Mouse (Mus musculus) adrenal gland, postnatal 4 days (tissue): ENCODE data around the gene Fars2. TPM values are rescaled to one million over a fixed set of nuclear protein-coding genes. Genes with fewer than 3 reads are reported as not detected.

Experiments
- DNase-seq, 2 experiments: peaks; one replicate each; pipeline ENCODE4 v3.0.0; 2021 to 2022; ENCODE audit warnings: low spot score in 2 of 2, mixed read lengths in 2 of 2
- total RNA-seq, 2 experiments: library from RNA; stranded (reverse); gene quantifications; 2 replicates each; pipeline ENCODE4 v1.2.3; 2021

Fars2 gene
- total RNA-seq, 2 experiments from 2014 or later: 81.7 to 82.0 TPM

- DNase-seq: no peak
Observed at GRCm38 (mm10) chr13:36214056-36214455, 96.8 kb downstream of the Fars2 start.

DNA sequence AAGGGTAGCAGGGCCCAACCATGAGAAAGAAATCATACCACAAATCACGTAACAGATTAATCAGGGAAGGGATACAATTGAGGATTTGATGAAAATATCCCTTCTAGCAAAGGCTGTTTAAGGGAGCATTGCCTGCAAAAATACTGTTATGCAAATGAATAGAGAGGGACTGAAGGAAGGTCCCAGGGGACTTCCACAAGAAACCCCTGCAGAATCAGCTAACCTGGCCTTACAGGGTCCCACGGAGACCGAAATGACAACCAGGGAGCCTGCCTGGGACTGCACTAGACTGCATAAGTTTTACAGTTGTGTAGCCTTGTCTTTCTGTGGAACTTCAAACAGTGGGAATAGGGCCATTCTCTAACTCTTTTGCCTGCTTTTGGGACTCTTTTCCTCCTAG lies 98.8 kb downstream of the Fars2 start:
- no peak for DNase-seq

DNA sequence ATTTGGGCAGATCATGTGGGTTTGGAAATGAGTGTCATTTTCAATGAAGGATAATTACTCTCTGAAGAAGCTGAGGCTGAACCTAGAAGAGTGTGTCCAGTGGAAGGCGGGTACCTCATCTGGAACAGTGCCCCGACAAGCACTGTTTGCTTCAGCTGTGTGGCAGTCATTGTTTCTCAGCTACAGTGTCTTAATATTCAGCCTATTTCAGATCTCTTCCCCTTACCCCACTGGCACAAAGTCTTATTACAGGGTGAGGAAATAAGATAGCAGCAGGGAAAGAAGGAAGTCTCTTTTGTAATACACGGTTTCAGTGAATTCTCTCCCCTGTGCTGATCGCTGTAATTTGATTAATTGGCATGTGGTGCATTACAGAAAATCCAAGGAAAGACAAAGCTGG lies 101.1 kb downstream of the Fars2 start:
- DNase-seq: no peak

DNA sequence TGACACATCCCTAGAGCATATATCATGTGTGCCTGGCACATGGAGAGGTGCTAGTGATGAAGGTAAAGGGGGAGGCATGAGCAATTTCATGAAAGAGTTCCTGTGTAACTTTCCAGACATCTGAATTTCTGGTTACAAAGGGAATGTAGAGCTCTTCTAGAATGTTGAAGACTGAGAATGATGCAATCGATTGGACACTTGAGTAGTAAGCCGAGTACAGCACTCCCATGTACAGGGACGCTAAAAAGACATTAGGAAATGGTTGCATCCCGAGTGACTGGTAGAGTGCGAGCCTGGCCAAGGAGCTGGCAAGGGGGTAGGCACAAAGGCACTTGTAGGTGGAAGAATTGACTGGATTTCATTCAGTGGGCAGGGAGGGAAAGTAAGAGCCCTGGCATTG lies 102.3 kb downstream of the Fars2 start:
- DNase-seq: no peak

GRCm38 (mm10) chr13:36221897-36222296 lies 104.7 kb downstream of the Fars2 start:
- DNase-seq: no peak

DNA sequence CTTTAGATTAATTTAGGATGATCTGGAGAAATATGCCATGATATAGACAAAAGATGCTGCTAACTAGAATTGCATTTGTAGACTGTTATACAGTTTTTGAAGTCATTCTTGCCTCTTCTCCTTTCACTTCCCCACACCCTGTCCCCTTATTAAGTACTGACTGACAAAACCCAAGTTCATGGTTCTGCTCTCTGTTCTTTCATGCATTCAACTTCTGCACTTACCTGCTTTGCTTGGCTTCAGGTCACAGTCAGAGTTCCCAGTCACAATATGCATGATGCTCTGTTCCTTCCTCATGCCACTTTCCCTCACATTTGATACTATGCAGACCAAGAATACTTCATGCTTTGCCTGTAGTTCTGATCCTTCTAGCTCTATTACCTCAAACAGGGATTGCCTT lies 105.5 kb downstream of the Fars2 start:
- DNase-seq: no peak

GRCm38 (mm10) chr13:36224431-36224830 lies 107.2 kb downstream of the Fars2 start:
- DNase-seq: no peak

DNA sequence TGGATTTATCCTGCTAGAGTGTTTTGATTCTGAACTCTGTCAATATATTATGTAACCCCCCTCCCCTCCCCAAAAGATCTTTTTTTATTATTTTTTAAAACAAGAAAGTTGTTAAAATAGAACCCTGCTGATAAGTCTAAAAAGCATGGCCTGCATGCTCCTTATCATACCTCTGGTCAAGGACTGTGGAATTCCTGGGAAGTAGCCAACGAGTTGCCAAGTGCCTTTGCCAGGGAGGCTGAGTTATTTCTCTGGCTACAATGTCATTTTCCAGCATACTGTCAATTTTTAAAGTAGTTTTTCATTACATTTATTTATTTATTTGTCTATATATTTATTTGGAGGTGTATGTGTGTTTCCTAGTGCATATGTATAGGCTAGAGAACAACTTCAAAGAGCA lies 125.0 kb downstream of the Fars2 start:
- DNase-seq: no peak

GRCm38 (mm10) chr13:36253936-36254335 lies 136.7 kb downstream of the Fars2 start:
- DNase-seq: no peak

DNA sequence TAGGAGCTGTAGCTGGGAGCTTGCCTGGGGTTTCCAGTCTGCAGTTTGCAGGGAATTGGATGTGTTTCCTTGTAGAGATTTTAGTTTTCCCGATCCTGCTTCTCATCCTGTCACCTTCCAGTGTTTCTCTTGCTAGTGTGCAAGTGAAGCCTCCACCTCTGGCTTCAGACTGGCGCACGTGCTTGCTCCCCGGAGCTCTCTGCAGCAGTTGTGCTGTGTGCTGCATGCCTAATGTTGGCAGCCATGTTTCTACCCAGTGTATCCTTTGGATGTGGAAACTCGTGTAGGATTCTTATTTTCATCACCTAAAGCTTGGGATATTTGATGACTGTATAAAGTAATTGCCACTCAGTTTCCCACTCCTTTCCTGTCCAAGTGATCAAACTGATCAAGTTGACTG lies 140.0 kb downstream of the Fars2 start:
- no peak for DNase-seq

DNA sequence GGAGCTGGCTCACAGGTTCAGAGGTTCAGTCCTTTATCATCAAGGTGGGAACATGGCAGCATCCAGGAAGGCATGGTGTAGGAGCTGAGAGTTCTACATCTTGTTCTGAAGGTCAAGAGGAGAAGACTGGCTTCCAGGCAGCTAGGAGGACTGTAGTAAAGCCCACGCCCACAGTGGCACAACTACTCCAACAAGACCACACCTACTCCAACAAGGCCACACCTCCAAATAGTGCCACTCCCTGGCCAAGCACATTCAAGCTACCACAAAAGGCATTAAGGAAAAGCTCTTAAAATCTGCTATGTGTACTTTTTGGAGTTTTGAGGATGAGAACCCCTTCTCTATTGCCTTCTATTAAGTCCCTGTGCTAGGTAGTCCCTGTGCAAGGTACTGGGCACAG lies 142.5 kb downstream of the Fars2 start:
- DNase-seq: no peak

DNA sequence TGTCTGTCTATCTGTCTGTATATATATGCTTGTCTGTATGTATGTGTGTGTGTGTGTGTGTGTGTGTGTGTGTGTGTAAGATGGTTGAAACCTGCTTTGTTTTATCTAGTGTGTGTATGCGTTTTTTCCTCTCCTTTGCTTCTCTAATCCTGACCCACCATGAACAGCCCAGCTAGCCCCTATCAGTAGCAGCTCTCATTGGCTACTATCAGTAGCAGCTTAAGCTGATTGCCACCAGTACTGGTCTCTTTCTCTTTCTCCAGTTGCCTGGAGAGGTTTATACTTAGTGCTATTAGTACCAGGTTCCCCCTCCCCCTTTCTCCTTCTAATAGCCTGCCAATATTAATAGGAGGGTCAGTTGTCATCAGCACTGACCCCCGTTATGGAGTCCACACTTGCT lies 144.1 kb downstream of the Fars2 start:
- no peak for DNase-seq

DNA sequence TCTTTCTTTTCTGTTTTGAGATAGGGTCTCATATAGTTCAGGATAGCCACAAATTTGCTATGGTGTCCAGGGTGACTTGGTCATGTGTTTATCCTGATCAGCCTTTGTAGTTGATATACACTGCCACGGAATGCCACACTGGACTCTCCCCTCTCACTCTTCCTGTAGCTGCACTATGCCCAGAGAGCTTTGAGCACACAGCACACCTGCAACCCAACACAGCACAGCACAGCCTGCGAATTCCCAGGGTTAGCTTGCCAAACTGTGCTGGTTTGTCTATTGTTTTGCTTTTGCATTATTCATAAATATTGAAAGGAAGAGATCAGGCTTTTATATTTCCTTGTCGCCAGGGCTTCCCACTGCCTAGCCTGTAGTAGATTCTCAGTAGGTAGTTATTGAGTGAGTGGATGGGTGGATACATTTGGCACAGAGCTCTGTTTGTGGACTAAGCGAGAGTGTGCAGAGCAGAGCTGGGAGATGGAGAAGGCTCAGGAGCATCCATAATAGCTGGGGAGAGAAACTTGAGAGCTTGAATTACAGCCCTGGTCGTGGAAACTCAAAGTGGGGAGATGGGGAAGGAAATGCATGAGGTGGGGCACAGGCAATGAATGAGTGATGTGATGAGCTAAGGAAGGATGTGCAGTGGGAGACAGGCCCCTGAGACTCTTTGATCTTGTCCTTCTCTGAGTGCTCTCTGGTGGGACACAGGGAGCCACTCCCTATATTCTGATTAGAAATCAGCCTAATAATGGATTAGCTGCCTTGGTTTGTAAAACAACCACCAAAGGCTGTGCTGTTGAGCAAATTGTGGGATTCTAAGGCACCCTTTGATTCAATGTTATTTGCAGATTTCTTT lies 146.3 kb downstream of the Fars2 start:
- no peak for DNase-seq

DNA sequence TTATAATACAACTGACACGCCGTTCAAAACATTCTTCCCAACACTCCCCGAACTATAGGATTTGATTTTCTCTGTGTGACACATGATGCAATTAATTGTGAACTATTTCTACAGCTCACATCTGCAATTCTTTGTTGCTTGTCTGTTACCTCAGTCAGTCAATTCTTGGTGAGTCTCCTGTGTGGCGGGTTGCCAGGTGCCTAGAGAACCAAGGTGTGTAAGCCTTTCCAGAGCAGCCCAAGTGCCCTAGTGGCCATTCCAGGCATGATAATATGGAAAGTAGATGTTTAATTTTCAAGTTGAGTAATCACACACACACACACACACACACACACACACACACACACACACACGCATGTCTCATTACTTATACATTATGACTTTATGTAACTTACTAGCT lies 147.2 kb downstream of the Fars2 start:
- DNase-seq: no peak

- no peak for DNase-seq
Observed at GRCm38 (mm10) chr13:36265342-36265744, 148.1 kb downstream of the Fars2 start.

DNA sequence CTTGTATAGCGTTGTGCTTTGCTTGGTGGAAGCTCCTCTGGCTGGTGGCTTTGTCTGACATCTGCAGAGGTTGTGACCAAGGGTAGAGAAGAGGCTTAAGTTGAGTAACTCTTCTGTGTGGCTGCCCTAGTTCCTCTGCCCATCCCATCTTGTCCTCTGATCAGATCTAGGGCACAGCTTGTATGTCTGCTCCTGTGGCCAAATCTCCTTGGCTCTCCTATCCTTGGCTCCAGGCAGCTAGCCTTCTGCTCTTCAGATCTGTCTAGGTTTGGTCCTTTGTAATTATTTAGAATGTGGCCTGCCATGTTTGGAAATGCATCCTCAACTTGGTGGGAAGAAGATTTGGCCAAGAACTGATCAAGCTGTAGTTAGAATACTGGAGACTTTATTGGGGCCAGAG lies 150.2 kb downstream of the Fars2 start:
- DNase-seq: no peak

GRCm38 (mm10) chr13:36270867-36271266 lies 153.7 kb downstream of the Fars2 start:
- no peak for DNase-seq

- no peak for DNase-seq
Observed at GRCm38 (mm10) chr13:36273497-36273896, 156.3 kb downstream of the Fars2 start.

DNA sequence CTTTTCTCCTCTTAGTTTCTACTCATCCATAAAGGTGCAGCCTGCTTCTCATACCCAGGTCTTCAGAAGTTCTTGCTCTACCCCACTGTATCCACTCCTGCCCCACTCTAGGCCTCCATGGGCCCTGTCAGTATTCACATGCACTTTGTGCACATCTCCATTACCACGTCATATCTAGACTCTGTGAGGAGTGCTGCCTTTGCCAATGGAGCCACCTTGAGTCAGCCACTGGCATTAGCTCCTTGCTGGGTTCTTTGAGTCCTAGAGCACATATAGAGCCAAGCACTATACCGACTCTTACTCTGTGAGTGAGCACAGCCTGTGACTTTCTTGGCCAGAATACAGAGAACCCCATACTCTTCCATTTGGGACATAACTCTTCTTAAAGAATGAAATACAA lies 159.0 kb downstream of the Fars2 start:
- DNase-seq: no peak

DNA sequence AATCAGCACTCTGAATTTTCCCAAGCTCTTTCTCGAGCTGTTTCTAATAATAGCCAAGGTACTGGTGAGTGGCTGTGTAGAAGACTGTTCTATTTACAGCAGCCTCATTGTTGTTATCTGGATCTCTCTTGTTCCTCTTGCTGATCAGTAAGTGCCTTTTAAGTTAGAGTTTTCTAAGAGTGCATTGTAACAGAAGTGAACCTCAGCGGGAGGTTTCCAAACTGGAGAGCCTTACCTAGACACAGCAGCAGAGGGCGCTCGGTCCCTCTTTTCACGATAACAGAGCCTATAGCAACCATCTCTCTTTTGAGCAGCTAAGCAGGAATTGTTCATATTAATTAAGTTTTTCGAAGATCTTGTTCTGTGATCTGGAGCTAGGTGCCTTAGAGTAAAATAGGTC lies 164.8 kb downstream of the Fars2 start:
- DNase-seq: peak in 1 of 2 experiments; percentile 26

DNA sequence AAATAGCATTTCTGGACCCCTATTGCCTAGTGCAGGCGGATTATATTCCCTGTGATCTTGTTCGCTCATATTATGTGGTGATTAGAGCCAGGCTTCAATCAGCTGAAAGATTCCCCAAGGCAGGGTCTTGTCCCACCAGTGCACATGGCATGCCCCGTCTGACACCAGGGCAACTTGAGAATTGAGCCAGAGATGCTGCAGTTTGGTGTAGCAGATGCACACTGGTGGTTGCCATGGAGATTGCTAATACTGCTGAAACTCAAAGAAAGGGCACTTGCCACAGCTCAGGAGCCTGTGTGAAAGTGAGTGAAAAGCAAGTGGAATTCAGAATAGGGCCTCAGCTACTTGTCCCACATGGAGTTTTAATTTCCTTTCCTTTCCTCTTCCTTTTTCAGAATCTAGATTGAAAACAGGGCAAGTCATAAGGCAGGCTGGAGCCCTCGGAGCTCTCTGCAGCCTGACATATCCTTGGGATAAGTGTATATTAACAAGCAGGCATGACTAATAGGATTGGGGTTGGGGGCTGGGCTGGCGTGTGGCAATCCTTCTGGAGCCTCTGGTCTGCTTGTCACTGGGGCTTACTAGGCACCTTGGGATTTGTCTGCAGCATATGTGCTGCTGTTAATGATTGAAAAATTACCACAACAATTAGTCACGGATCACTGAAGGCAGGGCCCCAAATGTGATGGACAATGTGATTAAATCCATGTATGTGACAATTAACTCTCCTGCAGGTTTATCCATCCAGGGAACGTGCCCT lies 165.8 kb downstream of the Fars2 start:
- no peak for DNase-seq

GRCm38 (mm10) chr13:36283545-36284067 lies 166.4 kb downstream of the Fars2 start:
- no peak for DNase-seq
